Mouse (Mus musculus) lung, postnatal 14 days (tissue): Measurements from ENCODE around the gene Olfr1393.

Source experiments
- DNase-seq: peaks from one replicate; pipeline ENCODE4 v3.0.0; 2021

Gene Olfr1393

GRCm38 (mm10) chr11:49322442-49322841 is 44.3 kb downstream of the Olfr1393 start, which contains the start of gene Olfr1391:
Gene Olfr1391, plus strand, starts transcription at chr11:49322742.
- no peak for DNase-seq

GRCm38 (mm10) chr11:49326726-49327125 is 48.6 kb downstream of the Olfr1393 start:
- no peak for DNase-seq

GRCm38 (mm10) chr11:49329686-49330085 is 51.6 kb downstream of the Olfr1393 start:
- DNase-seq, result no peak
